Mouse (Mus musculus): ENCODE data around the gene Cryzl1. TPM values are rescaled to one million over a fixed set of nuclear protein-coding genes. Genes with fewer than 3 reads are reported as not detected.
A peak's percentile ranks its signal among the peaks of the same experiment; 100 is the strongest.

Cryzl1 gene
- polyA plus RNA-seq, 1 experiment from 2014 or later = 104 TPM

DNA sequence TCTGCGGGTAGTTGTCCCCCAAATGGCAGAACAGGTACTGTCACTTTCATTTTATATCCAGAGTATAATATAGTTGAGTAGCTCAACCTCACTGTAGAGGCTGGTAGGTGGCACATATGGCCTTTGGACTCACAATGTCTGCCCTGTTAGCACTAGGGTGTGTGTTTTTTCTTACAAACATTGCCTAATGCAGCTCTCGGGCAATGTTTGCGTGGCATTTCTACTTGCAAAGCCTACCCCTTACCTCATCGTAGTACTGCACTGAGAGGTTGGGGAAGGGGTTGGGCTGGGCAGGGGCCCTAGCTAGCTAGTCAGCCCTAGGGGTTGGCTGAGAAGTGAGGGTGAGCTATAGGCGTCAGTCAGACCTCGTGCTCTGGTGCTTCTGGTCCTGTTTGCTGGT, 18.8 kb upstream of the Cryzl1 start:
- no peak overlapping the region for H3K4me3 ChIP-seq (ENCODE audit: low read depth, low read length)

DNA sequence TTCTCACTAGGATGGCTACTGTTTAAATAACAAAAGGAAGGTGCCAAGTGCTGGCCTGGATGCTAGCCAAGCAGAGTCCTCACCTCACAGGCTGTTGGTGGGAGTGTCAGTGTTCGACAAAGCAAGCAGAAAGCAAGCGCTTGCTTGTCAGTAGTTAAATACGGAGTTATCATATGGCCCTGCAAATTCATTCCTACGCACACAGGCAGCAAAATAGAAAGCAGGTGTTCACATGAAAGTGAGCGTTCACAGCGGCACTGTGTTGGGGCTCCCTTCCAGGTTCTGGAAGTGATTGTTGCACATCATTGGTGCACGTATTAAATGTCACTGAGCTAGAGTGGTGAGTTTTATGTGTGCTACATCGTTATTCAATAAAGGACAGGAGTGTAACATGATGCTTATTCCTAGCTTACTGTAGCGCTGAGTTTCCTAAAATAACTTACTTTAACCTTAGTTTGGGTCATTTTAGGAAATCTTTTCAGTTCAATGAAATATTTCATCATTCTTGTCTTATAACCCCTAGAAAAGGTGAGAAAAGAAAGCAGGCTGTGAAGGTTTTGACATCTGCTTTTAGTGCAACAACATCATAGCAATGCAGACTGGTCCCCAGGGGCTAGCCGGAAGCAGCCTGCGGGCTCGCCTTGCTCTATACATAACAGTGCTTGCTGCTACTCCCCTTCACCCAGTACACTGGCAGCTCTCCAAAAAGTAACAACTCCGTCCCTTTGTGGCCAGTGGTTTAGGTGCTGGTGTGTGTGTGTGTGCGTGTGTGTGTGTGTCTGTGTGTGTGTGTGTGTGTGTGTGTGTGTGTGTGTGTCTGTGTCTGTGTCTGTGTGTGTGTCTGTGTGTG, 17.6 kb upstream of the Cryzl1 start:
- WGBS = 55% methylated on average over 14 of the region's 14 CpGs
- peaks cover 11% of the 10 kb centered on the region for H3K4me1 ChIP-seq (ENCODE audit: control insufficient read depth, insufficient read depth, low read length)
- H3K9me3 ChIP-seq (replicated peaks; ENCODE audit: control insufficient read depth, low read length) = no peaks in the 10 kb centered on the region
- H3K27ac ChIP-seq (ENCODE audit: low read depth, low read length) = no peak overlapping the region
- no peaks in the 10 kb centered on the region for H3K36me3 ChIP-seq (ENCODE audit: control insufficient read depth, insufficient read depth, low read length)
- peak; percentile 34; the same call in 1 of the 2 replicates for ATAC-seq
- H3K9ac ChIP-seq (ENCODE audit: low read length) = no peak overlapping the region
- H3K4me2 ChIP-seq (ENCODE audit: low read length) = no peak overlapping the region
- no peaks in the 10 kb centered on the region for H3K27me3 ChIP-seq (replicated peaks; ENCODE audit: control insufficient read depth, insufficient read depth, low read length)
- no peak overlapping the region for H3K4me3 ChIP-seq (ENCODE audit: low read depth, low read length)
- DNase-seq (ENCODE audit: low spot score) = peak; percentile 53

More for the DNA sequence above, 18.8 kb upstream of the Cryzl1 start:
- H3K36me3 ChIP-seq (ENCODE audit: control insufficient read depth, insufficient read depth, low read length) = no peaks in the 10 kb centered on the region
- peaks cover 11% of the 10 kb centered on the region for H3K4me1 ChIP-seq (ENCODE audit: control insufficient read depth, insufficient read depth, low read length)
- no peak for ATAC-seq
- no peak overlapping the region for H3K27ac ChIP-seq (ENCODE audit: low read depth, low read length)
- H3K4me2 ChIP-seq (ENCODE audit: low read length) = no peak overlapping the region
- no peaks in the 10 kb centered on the region for H3K27me3 ChIP-seq (replicated peaks; ENCODE audit: control insufficient read depth, insufficient read depth, low read length)
- DNase-seq (ENCODE audit: low spot score) = no peak
- H3K9me3 ChIP-seq (replicated peaks; ENCODE audit: control insufficient read depth, low read length) = no peaks in the 10 kb centered on the region
- 89% methylated on average over 6 of the region's 6 CpGs for WGBS
- no peak overlapping the region for H3K9ac ChIP-seq (ENCODE audit: low read length)

DNA sequence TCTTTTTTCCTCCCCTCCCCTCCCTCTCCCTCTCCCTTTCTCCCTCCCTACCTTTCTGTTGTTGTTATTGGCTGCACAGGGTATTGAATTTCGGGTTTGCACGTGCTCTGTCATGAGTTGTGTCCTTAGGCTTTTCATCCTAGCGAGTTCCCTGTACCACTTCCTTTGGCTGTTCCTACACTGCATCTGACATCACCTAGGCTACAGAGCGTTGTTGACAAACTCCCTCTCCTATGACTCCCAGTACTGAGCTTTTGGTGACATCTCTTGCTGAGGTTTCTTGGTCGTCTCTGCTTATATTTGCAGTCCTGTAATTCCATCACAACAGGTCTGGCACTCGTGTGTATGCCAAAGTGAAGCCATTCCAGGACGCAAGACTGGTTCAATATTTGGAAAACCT, 14.3 kb upstream of the Cryzl1 start:
- DNase-seq (ENCODE audit: low spot score) (no peak), ATAC-seq (no peak)
- Histone ChIP-seq H3K27ac (ENCODE audit: low read depth, low read length) (no peak overlapping the region), H3K4me1 (ENCODE audit: control insufficient read depth, insufficient read depth, low read length) (peaks cover 16% of the 10 kb centered on the region), H3K27me3 (replicated peaks; ENCODE audit: control insufficient read depth, insufficient read depth, low read length) (no peaks in the 10 kb centered on the region), H3K36me3 (ENCODE audit: control insufficient read depth, insufficient read depth, low read length) (no peaks in the 10 kb centered on the region), H3K4me2 (ENCODE audit: low read length) (no peak overlapping the region), H3K9ac (ENCODE audit: low read length) (no peak overlapping the region), H3K4me3 (ENCODE audit: low read depth, low read length) (no peak overlapping the region), H3K9me3 (replicated peaks; ENCODE audit: control insufficient read depth, low read length) (no peaks in the 10 kb centered on the region)
- WGBS = 78% methylated on average over 7 of the region's 7 CpGs

DNA sequence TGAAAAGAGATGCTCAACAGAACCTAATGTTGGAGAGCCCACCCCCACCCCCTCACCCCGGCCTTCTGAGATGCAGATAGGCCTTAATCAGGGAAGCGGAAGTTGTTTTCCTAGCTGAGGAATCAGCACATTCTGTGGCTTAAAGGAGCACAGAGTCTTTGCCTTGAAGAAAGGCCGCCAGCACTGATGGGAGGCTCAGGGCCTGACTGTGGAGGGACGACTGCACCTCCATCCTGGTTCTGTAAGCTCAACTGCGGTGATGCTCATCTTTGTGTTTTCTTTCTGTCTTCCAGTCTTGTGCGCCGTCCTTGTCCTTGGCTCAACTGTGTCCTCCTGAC, 12.1 kb upstream of the Cryzl1 start:
- ATAC-seq = no peak
- Histone ChIP-seq H3K4me3 (ENCODE audit: low read depth, low read length) (no peak overlapping the region), H3K4me1 (ENCODE audit: control insufficient read depth, insufficient read depth, low read length) (peaks cover 20% of the 10 kb centered on the region), H3K27ac (ENCODE audit: low read depth, low read length) (no peak overlapping the region), H3K27me3 (replicated peaks; ENCODE audit: control insufficient read depth, insufficient read depth, low read length) (no peaks in the 10 kb centered on the region), H3K4me2 (ENCODE audit: low read length) (no peak overlapping the region), H3K36me3 (ENCODE audit: control insufficient read depth, insufficient read depth, low read length) (no peaks in the 10 kb centered on the region), H3K9ac (ENCODE audit: low read length) (no peak overlapping the region), H3K9me3 (replicated peaks; ENCODE audit: control insufficient read depth, low read length) (no peaks in the 10 kb centered on the region)
- no peak for DNase-seq (ENCODE audit: low spot score)
- 67% methylated on average over 7 of the region's 7 CpGs for WGBS

DNA sequence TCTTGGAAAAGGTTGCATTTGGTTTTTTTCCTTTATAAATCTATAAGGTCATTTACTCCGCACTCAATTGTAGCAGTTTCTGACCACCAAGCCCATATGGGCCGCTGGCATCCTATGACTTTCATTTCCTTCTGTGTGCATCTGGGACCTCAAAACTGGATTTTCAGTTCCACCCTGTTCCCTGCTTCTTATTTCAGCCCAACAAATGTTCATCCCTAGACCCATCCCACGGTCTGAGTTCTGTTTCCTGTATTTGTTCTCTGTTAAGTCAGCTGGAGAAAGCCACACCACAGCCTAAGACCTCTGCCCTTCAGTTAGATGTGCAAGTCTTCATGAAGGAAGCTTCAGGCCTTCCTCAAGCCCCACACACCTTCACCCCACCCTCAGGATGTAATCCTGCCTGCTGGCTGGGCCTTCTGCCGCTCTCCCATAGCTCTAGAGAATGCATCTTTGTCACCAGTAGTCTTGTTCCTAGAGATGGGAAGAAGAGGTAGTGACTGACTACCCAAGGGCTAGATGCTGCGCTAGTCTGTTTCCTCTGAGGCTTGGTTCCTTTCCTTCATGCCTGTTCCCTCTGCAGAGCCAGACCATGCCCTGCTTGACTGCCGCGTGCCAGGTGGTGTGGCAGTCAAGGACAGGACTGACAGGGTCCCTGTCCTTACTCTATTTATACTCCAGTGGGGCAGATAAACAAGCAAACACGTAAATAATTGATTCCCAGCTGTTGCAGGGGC, 11.6 kb upstream of the Cryzl1 start:
- H3K27me3 ChIP-seq (replicated peaks; ENCODE audit: control insufficient read depth, insufficient read depth, low read length) = no peaks in the 10 kb centered on the region
- peaks cover 15% of the 10 kb centered on the region for H3K4me1 ChIP-seq (ENCODE audit: control insufficient read depth, insufficient read depth, low read length)
- no peak overlapping the region for H3K4me3 ChIP-seq (ENCODE audit: low read depth, low read length)
- H3K9ac ChIP-seq (ENCODE audit: low read length) = no peak overlapping the region
- H3K9me3 ChIP-seq (replicated peaks; ENCODE audit: control insufficient read depth, low read length) = no peaks in the 10 kb centered on the region
- ATAC-seq = no peak
- no peak overlapping the region for H3K4me2 ChIP-seq (ENCODE audit: low read length)
- no peaks in the 10 kb centered on the region for H3K36me3 ChIP-seq (ENCODE audit: control insufficient read depth, insufficient read depth, low read length)
- DNase-seq (ENCODE audit: low spot score) = no peak
- no peak overlapping the region for H3K27ac ChIP-seq (ENCODE audit: low read depth, low read length)
- 72% methylated on average over 8 of the region's 8 CpGs for WGBS

DNA sequence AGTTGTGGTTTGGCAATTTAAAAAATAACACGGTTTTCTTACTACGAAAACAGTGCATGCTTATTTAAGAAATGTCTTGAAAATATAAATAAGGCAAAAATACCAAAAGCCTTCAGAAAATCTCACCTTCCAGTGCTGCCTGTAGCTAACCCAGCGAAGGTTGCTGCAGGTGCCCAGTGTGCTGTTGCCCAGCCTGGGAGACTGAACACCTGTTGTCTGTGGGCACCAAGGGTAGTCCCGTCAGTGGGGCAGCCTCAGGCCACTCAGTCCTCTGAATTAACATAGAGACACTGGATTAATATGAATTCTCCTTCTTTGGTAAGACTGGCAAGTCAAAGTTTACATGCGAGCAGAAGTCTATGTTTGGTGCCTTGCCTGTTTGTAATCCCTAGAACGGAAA, 9.7 kb upstream of the Cryzl1 start:
- 83% methylated on average over 6 of the region's 6 CpGs for WGBS
- Histone ChIP-seq H3K27me3 (replicated peaks; ENCODE audit: control insufficient read depth, insufficient read depth, low read length) (no peaks in the 10 kb centered on the region), H3K9ac (ENCODE audit: low read length) (no peak overlapping the region), H3K4me1 (ENCODE audit: control insufficient read depth, insufficient read depth, low read length) (peaks cover 19% of the 10 kb centered on the region; the same call in 1 of the 2 replicates), H3K4me2 (ENCODE audit: low read length) (no peak overlapping the region), H3K9me3 (replicated peaks; ENCODE audit: control insufficient read depth, low read length) (no peaks in the 10 kb centered on the region), H3K36me3 (ENCODE audit: control insufficient read depth, insufficient read depth, low read length) (no peaks in the 10 kb centered on the region), H3K4me3 (ENCODE audit: low read depth, low read length) (no peak overlapping the region), H3K27ac (ENCODE audit: low read depth, low read length) (no peak overlapping the region)
- DNase-seq (ENCODE audit: low spot score) (no peak), ATAC-seq (no peak)

DNA sequence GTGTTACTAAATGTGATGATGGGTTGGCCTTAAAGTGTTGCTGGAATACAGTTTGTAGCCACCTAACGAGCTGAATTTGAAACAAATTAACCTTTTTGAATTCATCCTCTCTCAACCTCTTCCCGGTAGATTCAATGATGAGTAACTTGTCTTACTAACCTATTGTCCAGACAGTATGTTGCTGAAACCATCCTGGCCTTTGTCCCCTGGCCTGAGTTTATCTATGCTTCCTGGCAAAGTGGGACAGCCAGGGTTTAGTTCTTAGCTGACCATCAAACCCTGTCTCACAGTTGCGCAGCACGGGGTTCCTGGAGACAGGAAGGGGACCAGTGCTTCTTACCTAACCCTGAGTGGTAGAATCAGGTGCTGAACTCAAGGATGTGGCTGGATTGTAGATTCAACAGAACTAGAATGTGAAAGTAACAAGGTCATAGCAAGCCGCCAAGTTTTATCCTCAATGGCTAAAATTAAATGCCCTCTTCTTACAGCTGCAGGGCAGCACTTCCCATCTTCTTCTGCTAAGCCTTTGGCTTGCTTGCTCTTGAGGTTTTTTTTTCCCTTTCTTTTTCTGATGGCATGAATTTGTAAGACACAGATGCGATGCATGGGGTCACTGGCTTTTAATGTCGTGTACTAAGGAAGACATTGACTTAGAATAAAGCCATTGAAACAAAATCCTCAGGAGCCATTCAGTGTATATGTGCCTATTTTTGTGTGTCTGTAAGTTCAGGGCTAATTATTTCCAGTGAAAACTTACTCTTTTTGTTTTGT, 7.5 kb upstream of the Cryzl1 start:
- WGBS = 72% methylated on average over 7 of the region's 7 CpGs

DNA sequence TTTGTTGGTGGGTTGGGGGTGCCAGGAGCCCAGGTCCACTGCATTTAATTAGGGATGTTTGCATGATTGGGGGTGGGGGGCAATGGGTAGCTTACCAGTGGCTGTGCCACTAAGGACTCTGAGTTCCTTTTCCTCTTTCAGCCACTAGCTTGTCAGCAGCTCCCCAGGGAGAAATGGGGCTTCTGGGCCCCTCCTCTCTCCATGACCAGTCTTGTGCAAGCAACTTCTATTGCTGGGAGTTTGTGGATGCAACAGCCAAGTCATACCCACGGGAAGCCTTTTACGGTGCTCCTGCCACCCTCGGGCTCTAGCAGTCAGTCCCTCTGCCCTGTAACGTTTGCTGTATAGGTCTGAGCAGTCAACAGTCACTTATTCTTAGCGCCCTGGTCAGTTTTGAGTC, 6.0 kb upstream of the Cryzl1 start:
- H3K4me2 ChIP-seq (ENCODE audit: low read length) = no peak overlapping the region
- H3K9me3 ChIP-seq (replicated peaks; ENCODE audit: control insufficient read depth, low read length) = no peaks in the 10 kb centered on the region
- ATAC-seq (no peak), DNase-seq (ENCODE audit: low spot score) (no peak)
- peaks cover 23% of the 10 kb centered on the region for H3K4me1 ChIP-seq (ENCODE audit: control insufficient read depth, insufficient read depth, low read length)
- 72% methylated on average over 5 of the region's 5 CpGs for WGBS
- H3K36me3 ChIP-seq (ENCODE audit: control insufficient read depth, insufficient read depth, low read length) = no peaks in the 10 kb centered on the region
- H3K27ac ChIP-seq (ENCODE audit: low read depth, low read length) = no peak overlapping the region
- H3K9ac ChIP-seq (ENCODE audit: low read length) = no peak overlapping the region
- H3K27me3 ChIP-seq (replicated peaks; ENCODE audit: control insufficient read depth, insufficient read depth, low read length) = no peaks in the 10 kb centered on the region
- no peak overlapping the region for H3K4me3 ChIP-seq (ENCODE audit: low read depth, low read length)

More for the DNA sequence above, 7.5 kb upstream of the Cryzl1 start:
- Histone ChIP-seq H3K9me3 (replicated peaks; ENCODE audit: control insufficient read depth, low read length) (no peaks in the 10 kb centered on the region), H3K4me3 (ENCODE audit: low read depth, low read length) (no peak overlapping the region), H3K9ac (ENCODE audit: low read length) (no peak overlapping the region), H3K36me3 (ENCODE audit: control insufficient read depth, insufficient read depth, low read length) (no peaks in the 10 kb centered on the region), H3K27ac (ENCODE audit: low read depth, low read length) (no peak overlapping the region), H3K4me2 (ENCODE audit: low read length) (no peak overlapping the region), H3K4me1 (ENCODE audit: control insufficient read depth, insufficient read depth, low read length) (peaks cover 28% of the 10 kb centered on the region), H3K27me3 (replicated peaks; ENCODE audit: control insufficient read depth, insufficient read depth, low read length) (no peaks in the 10 kb centered on the region)
- ATAC-seq (no peak), DNase-seq (ENCODE audit: low spot score) (no peak)

Data from forebrain, embryonic 14.5 days (tissue).